Mouse (Mus musculus) embryonic facial prominence, embryonic 11.5 days (tissue): ENCODE data around the gene Phgr1. TPM values are rescaled to one million over a fixed set of nuclear protein-coding genes. Genes with fewer than 3 reads are reported as not detected.

ENCODE experiments used
- ATAC-seq: fragments of 200-750 bp; cut with Nextera tagmentation; replicated peaks from 2 replicates; pipeline ENCODE4 v1.8.0; 2017; ENCODE audit warnings: low read depth; ENCODE audit not compliant: insufficient number of reproducible peaks, low FRiP score, low TSS enrichment
- DNase-seq: peaks from one replicate; pipeline ENCODE4 v3.0.0-alpha.2; 2015; ENCODE audit warnings: low spot score
- H3K27ac ChIP-seq: fragments of 300-500 bp; sonication (generic); replicated peaks from 2 replicates; pipeline ENCODE4 v1.5.1; 2014; ENCODE audit warnings: mild to moderate bottlenecking, low read depth, low read length, control low read depth
- H3K27me3 ChIP-seq: fragments of 300-500 bp; sonication (generic); 2 replicates; pipeline ENCODE4 v1.6.1; 2014; ENCODE audit warnings: mild to moderate bottlenecking, low read length, moderate library complexity, mixed read lengths; ENCODE audit not compliant: control insufficient read depth, insufficient read depth
- H3K36me3 ChIP-seq: fragments of 300-500 bp; sonication (generic); replicated peaks from 2 replicates; pipeline ENCODE4 v1.6.1; 2014; ENCODE audit warnings: low read depth, mild to moderate bottlenecking, low read length, moderate library complexity, mixed read lengths; ENCODE audit not compliant: control insufficient read depth, insufficient read depth
- H3K4me1 ChIP-seq: fragments of 300-500 bp; sonication (generic); 2 replicates; pipeline ENCODE4 v1.6.1; 2014; ENCODE audit warnings: low read length, mixed read lengths; ENCODE audit not compliant: control insufficient read depth, insufficient read depth
- H3K4me2 ChIP-seq: fragments of 300-500 bp; sonication (generic); 2 replicates; pipeline ENCODE4 v1.6.1; 2014; ENCODE audit warnings: low read depth, mild to moderate bottlenecking, control low read depth, low read length, moderate library complexity
- H3K4me3 ChIP-seq: fragments of 300-500 bp; sonication (generic); 2 replicates; pipeline ENCODE4 v1.5.1; 2014; ENCODE audit warnings: low read depth, low read length, control low read depth
- H3K9ac ChIP-seq: fragments of 300-500 bp; sonication (generic); replicated peaks from 2 replicates; pipeline ENCODE4 v1.6.1; 2014; ENCODE audit warnings: mild to moderate bottlenecking, control low read depth, low read length
- H3K9me3 ChIP-seq: fragments of 300-500 bp; sonication (generic); replicated peaks from 2 replicates; pipeline ENCODE4 v1.6.1; 2016; ENCODE audit warnings: mild to moderate bottlenecking, low read length, inconsistent platforms, mixed read lengths; ENCODE audit not compliant: control insufficient read depth
- WGBS: fragments of 180-500 bp; shearing (Covaris S2); extraction: QIAGEN DNeasy Blood & Tissue Kit; methylation state at CpG from one replicate; pipeline ENCODE4 v1.1.7; 2014; 5-methylcytosine and 5-hydroxymethylcytosine counted together
- polyA plus RNA-seq: library from polyadenylated mRNA; unstranded; fragments of >200 nt; fragmentation: Nextera tagmentation; extraction: Ambion mirVana; gene quantifications from 2 replicates; pipeline ENCODE4 v1.2.1, GENCODE M21; 2014

The Phgr1 gene
- polyA plus RNA-seq, 1 experiment from 2014 or later: not detected

- DNase-seq: peak; percentile 93
- H3K36me3 ChIP-seq: no peaks in the 10 kb centered on the region
- no peaks in the 10 kb centered on the region for H3K9me3 ChIP-seq
- peak within 1 kb of the TSS; percentile 85 for H3K9ac ChIP-seq
- no peak within 1 kb of the TSS; the same call in 1 of the 2 replicates for H3K27ac ChIP-seq
- peaks cover 7% of the 10 kb centered on the region for H3K27me3 ChIP-seq
- ATAC-seq: peak; percentile 85
- peak within 1 kb of the TSS; percentile 89 for H3K4me3 ChIP-seq
- peaks cover 4% of the 10 kb centered on the region for H3K4me1 ChIP-seq
- H3K4me2 ChIP-seq: peak within 1 kb of the TSS; percentile 98
- WGBS: under 1% methylated on average over 40 of the region's 57 CpGs
Observed at GRCm38 (mm10) chr2:118745232-118745884, 27.2 kb upstream of the Phgr1 start, which contains the start of gene Inafm2. Inafm2 (plus strand) TSS chr2:118745758.

DNA sequence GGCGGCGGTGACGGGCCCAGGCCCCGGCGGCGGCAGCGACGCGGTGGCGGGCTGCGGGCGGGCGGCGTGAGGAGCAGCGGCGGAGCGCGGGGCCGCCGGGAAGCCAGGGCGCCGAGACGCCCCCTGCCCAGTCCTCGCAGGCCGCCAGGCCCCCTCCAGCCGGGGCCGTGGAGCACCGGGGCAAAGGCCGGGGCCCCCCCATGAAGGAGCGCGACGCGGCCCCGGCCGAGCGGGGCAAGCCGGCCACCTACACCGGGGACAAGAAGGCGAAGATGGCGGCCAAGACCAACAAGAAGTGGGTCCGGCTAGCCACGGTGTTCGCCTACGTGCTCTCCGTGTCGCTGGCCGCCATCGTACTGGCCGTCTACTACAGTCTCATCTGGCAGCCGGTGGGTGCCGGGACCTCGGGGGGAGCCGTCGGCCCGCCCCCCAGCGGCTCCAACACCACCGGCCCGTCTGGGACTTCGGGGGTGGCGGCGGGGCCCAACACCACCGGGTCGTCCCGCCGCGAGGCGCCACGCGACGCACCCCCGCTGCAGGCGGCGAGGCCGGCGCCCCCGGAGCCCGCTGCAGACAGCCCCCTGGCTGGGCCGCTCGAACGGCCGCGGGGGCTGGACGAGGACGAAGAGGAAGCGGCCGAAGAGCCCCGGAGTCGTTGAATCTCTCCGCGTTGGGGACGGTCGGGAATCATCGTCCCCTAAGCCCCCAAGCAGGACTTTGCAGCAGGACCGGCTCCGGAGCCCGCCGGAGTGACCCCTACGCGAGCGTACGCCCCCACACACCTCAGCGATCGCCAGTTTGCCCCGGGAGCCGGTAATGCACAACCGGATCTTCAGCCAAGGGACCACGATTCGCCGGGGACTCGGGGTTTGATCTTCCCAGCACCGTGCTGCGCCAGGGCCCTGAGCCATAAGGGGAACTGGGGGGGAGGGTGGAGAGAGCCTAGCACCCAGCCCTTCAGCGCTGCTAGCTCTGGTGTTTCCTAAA is 26.4 kb upstream of the Phgr1 start:
- H3K4me1 ChIP-seq: peaks cover 4% of the 10 kb centered on the region
- peak overlapping the region; percentile 85 for H3K9ac ChIP-seq
- peaks cover 7% of the 10 kb centered on the region for H3K27me3 ChIP-seq
- under 1% methylated on average over 88 of the region's 113 CpGs for WGBS
- no peak overlapping the region; the same call in 1 of the 2 replicates for H3K27ac ChIP-seq
- no peaks in the 10 kb centered on the region for H3K9me3 ChIP-seq
- H3K4me2 ChIP-seq: peak overlapping the region; percentile 98
- no peaks in the 10 kb centered on the region for H3K36me3 ChIP-seq
- peak; percentile 48 for DNase-seq
- ATAC-seq: peak; percentile 39
- H3K4me3 ChIP-seq: peak overlapping the region; percentile 89

DNA sequence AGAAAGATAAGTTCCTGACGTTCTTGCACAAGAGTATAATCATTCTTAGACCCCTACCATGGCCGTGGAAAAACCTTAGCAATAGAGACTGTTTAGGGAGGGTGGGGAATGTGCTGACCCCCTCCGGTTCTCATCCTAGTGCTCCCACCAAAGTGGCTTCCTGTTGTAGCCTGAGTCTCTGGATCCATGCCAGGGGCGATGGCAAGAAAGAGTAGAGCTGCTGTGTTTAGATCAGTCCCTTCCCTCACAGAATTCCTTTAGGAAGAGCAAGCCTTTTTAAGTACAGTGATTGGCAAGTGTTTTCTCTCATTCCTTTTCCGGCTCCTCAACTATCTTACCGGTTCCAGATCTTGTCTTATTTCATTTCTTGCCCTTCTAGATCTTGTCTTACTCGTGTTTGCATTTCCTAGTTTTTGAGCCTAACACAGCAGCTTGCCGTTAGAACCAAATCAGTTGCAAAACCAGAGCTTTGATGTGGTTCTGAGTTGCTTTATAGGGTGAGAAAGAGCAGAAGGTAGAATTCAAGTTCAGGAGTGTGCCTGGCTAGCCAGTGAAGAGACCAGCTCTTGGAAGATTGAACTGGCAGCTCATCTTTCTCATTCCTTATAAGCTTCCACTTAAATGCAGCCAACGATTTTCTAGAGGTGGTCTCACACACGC is 25.1 kb upstream of the Phgr1 start:
- DNase-seq (no peak), ATAC-seq (no peak)
- peaks cover 4% of the 10 kb centered on the region for H3K4me1 ChIP-seq
- no peak overlapping the region for H3K9ac ChIP-seq
- no peak overlapping the region for H3K27ac ChIP-seq
- H3K36me3 ChIP-seq: no peaks in the 10 kb centered on the region
- H3K4me3 ChIP-seq: no peak overlapping the region
- 39% methylated on average over 10 of the region's 10 CpGs for WGBS
- peaks cover 7% of the 10 kb centered on the region for H3K27me3 ChIP-seq
- H3K4me2 ChIP-seq: no peak overlapping the region
- no peaks in the 10 kb centered on the region for H3K9me3 ChIP-seq

DNA sequence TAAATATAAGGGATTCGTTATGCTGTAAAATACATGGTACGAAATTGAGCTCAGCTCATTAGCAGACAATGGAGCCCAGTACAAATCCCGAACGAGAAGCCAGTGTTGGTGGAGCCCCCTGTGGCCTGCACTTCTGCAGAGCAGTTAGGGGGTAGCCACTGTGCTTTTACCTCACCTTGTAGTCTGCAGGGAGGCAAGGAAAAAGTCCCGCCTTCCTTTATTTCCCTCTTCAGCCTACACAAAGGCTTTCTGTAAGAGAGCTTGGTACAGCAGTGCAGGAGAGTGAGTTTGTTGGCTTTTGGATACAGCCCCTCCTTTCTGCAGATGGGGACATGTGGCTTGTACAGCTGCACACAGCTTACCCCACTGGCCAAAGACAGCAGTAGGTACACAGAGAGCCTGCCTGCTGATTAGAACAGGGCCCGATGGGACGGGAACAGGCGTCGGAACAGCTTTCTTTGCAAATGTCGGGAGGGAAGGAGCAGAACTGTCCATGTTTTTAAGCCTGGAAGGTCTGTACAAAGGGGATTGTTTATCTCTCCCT is 23.2 kb upstream of the Phgr1 start:
- peaks cover 5% of the 10 kb centered on the region; the same call in 1 of the 2 replicates for H3K27me3 ChIP-seq
- no peaks in the 10 kb centered on the region for H3K9me3 ChIP-seq
- no peak overlapping the region for H3K27ac ChIP-seq
- no peak for ATAC-seq
- no peak overlapping the region for H3K9ac ChIP-seq
- H3K36me3 ChIP-seq: no peaks in the 10 kb centered on the region
- no peak overlapping the region for H3K4me3 ChIP-seq
- H3K4me1 ChIP-seq: peaks cover 4% of the 10 kb centered on the region
- 30% methylated on average over 10 of the region's 10 CpGs for WGBS
- H3K4me2 ChIP-seq: no peak overlapping the region
- no peak for DNase-seq

DNA sequence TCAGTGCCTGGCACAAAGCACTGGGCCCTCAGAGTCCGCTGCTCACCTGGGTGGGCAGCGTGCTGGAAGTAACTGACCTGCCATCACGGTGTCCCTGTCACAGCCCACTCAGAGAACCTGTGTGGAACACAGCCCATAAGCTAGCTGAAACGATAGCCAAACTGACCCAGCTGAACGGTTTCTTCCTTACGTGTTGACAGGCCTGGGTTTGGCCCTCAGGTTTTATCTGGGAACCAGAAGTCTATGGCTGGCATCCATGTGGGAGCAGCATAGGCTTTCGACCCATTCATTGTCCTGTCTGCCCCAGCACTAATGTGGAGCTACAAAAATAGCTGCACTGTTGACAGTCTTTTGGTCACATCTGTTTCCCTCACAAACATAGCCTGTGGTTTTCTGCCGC is 22.1 kb upstream of the Phgr1 start:
- Histone ChIP-seq H3K9me3 (no peaks in the 10 kb centered on the region), H3K27me3 (no peaks in the 10 kb centered on the region), H3K4me2 (no peak overlapping the region), H3K27ac (no peak overlapping the region), H3K4me3 (no peak overlapping the region), H3K4me1 (no peaks in the 10 kb centered on the region), H3K36me3 (no peaks in the 10 kb centered on the region), H3K9ac (no peak overlapping the region; the same call in 1 of the 2 replicates)
- DNase-seq: no peak
- 84% methylated on average over 8 of the region's 8 CpGs for WGBS
- no peak for ATAC-seq

- H3K9ac ChIP-seq: no peak overlapping the region
Observed at GRCm38 (mm10) chr2:118751896-118752791, 20.4 kb upstream of the Phgr1 start.

DNA sequence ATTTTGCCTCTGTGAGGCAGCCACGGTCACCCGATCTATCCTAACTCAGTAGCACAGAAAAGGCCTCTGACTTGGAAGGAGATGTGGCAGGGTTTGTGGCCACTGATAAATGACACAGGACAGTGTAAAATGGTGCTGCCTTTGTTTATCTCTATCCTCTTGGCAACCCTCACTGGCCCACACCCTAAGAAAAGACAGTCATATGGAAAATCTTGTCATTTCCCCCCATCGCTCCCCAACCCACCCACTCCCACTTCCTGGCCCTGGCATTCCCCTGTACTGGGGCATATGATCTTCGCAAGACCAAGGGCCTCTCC is 19.8 kb upstream of the Phgr1 start:
- H3K9ac ChIP-seq: no peak overlapping the region
- ATAC-seq (no peak), DNase-seq (no peak)
- no peaks in the 10 kb centered on the region for H3K27me3 ChIP-seq
- no peak overlapping the region for H3K27ac ChIP-seq
- H3K4me2 ChIP-seq: no peak overlapping the region
- H3K36me3 ChIP-seq: no peaks in the 10 kb centered on the region
- H3K4me3 ChIP-seq: no peak overlapping the region
- 71% methylated on average over 4 of the region's 4 CpGs for WGBS
- H3K9me3 ChIP-seq: no peaks in the 10 kb centered on the region
- no peaks in the 10 kb centered on the region for H3K4me1 ChIP-seq

More at GRCm38 (mm10) chr2:118751896-118752791, 20.4 kb upstream of the Phgr1 start:
- Histone ChIP-seq H3K27ac (no peak overlapping the region), H3K36me3 (no peaks in the 10 kb centered on the region), H3K4me1 (no peaks in the 10 kb centered on the region), H3K9me3 (no peaks in the 10 kb centered on the region), H3K4me3 (no peak overlapping the region), H3K4me2 (no peak overlapping the region), H3K27me3 (no peaks in the 10 kb centered on the region)
- ATAC-seq: no peak
- no peak for DNase-seq
- 74% methylated on average over 16 of the region's 16 CpGs for WGBS
